Mouse (Mus musculus): ENCODE results near the gene Sned1.

DNA sequence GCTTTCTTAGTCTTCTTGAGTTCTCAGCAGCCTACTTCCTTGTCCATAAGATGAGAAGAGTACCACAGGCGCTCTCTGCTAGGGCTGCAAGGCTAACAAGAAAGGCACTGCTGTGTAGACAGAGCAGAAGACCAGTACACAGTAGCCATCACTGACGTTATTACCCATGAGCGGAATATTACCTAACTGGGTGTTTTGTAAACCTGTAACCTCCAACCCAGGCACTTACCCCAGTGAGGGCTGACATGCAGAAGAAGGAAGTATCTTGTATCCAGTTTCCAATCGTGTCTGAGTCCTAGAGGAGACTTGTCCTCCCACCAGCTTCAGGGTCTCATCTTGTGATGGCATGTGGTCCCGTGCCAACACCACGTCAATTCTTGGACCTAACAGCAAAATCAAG is 88.3 kb downstream of the Sned1 start:
- TF ChIP-seq CTCF (IDR thresholded peaks at IDR 0.05; ENCODE audit: extremely low read depth, insufficient read length, insufficient replicate concordance, low read depth, low read length), result no peak
- TF ChIP-seq POLR2A (IDR thresholded peaks at IDR 0.05; ENCODE audit: low read depth, low read length), result no peak
